Mouse (Mus musculus) megakaryocyte, embryonic 14.5 days (primary cell): ENCODE data around the gene Trpv5. TPM values are rescaled to one million over a fixed set of nuclear protein-coding genes. Genes with fewer than 3 reads are reported as not detected.
A peak's percentile ranks its signal among the peaks of the same experiment; 100 is the strongest.

ENCODE experiments used
- H3K27me3 ChIP-seq: replicated peaks from 2 replicates; pipeline ENCODE3; 2012; ENCODE audit warnings: inconsistent platforms
- H3K36me3 ChIP-seq: replicated peaks from 2 replicates; pipeline ENCODE3; 2012; ENCODE audit warnings: low read length, inconsistent platforms, mixed read lengths
- H3K4me1 ChIP-seq: 2 replicates; pipeline ENCODE4 v1.6.1; 2012; ENCODE audit warnings: inconsistent platforms
- H3K4me3 ChIP-seq: replicated peaks from 2 replicates; pipeline ENCODE3; 2012; ENCODE audit warnings: moderate library complexity, mild to moderate bottlenecking, inconsistent platforms
- H3K9me3 ChIP-seq: 2 replicates; pipeline ENCODE4 v1.6.1; 2012; ENCODE audit warnings: inconsistent platforms
- FLI1 ChIP-seq: IDR thresholded peaks from 2 replicates; pipeline ENCODE4 v1.6.1; 2012; ENCODE audit warnings: low read length, inconsistent platforms, mixed read lengths
- GATA1 ChIP-seq: IDR thresholded peaks from 3 replicates; pipeline ENCODE4 v1.6.1; 2012; ENCODE audit warnings: mixed read lengths, low read length, inconsistent platforms, borderline replicate concordance
- polyA plus RNA-seq: library from polyadenylated mRNA; stranded (reverse); fragments of >175 nt; gene quantifications from 2 replicates; pipeline ENCODE4 v1.2.3, GENCODE M21; 2012; ENCODE audit warnings: low replicate concordance; ENCODE audit not compliant: insufficient read depth

Gene Trpv5
- polyA plus RNA-seq, 1 experiment = not detected

GRCm38 (mm10) chr6:41684911-41685310 lies 4.3 kb upstream of the Trpv5 start:
- no peaks in the 10 kb centered on the region for H3K4me1 ChIP-seq
- TF ChIP-seq FLI1 (no peak), GATA1 (no peak)
- H3K4me3 ChIP-seq = no peak overlapping the region
- peaks cover 12% of the 10 kb centered on the region for H3K27me3 ChIP-seq
- H3K36me3 ChIP-seq = no peaks in the 10 kb centered on the region
- H3K9me3 ChIP-seq = no peaks in the 10 kb centered on the region

GRCm38 (mm10) chr6:41684131-41684530 lies 3.6 kb upstream of the Trpv5 start, which contains the start of gene Llcfc1:
Gene Llcfc1, plus strand, starts transcription at chr6:41684431.
- TF ChIP-seq FLI1 (no peak), GATA1 (no peak)
- Histone ChIP-seq H3K4me1 (no peaks in the 10 kb centered on the region), H3K27me3 (peaks cover 12% of the 10 kb centered on the region), H3K9me3 (no peaks in the 10 kb centered on the region), H3K4me3 (no peak within 1 kb of the TSS), H3K36me3 (no peaks in the 10 kb centered on the region)

- H3K36me3 ChIP-seq = no peaks in the 10 kb centered on the region
- TF ChIP-seq FLI1 (no peak), GATA1 (no peak)
- H3K9me3 ChIP-seq = no peaks in the 10 kb centered on the region
- peaks cover 11% of the 10 kb centered on the region for H3K27me3 ChIP-seq
- no peak overlapping the region for H3K4me3 ChIP-seq
- no peaks in the 10 kb centered on the region for H3K4me1 ChIP-seq
These were observed 1.1 kb upstream of the Trpv5 start for GRCm38 (mm10) chr6:41681656-41682055.

GRCm38 (mm10) chr6:41676530-41676929 lies 4.0 kb downstream of the Trpv5 start:
- Histone ChIP-seq H3K4me3 (no peak overlapping the region), H3K27me3 (peaks cover 10% of the 10 kb centered on the region), H3K4me1 (0 out of 2 replicates have a peak, but pooled peaks cover 6% of the 10 kb centered on the region), H3K36me3 (no peaks in the 10 kb centered on the region), H3K9me3 (peaks cover 3% of the 10 kb centered on the region; the same call in 1 of the 2 replicates)
- TF ChIP-seq FLI1 (no peak), GATA1 (no peak)

GRCm38 (mm10) chr6:41662320-41662719 lies 18.2 kb downstream of the Trpv5 start:
- TF ChIP-seq GATA1 = no peak
- TF ChIP-seq FLI1 = no peak
- no peaks in the 10 kb centered on the region; the same call in 1 of the 2 replicates for H3K4me1 ChIP-seq
- no peaks in the 10 kb centered on the region for H3K36me3 ChIP-seq
- no peak overlapping the region for H3K4me3 ChIP-seq
- H3K27me3 ChIP-seq = peaks cover 4% of the 10 kb centered on the region
- no peaks in the 10 kb centered on the region for H3K9me3 ChIP-seq

- Histone ChIP-seq H3K27me3 (peaks cover 4% of the 10 kb centered on the region), H3K9me3 (no peaks in the 10 kb centered on the region), H3K4me3 (no peak overlapping the region), H3K36me3 (no peaks in the 10 kb centered on the region), H3K4me1 (peaks cover 8% of the 10 kb centered on the region)
- TF ChIP-seq GATA1 (no peak), FLI1 (no peak)
These were observed 22.1 kb downstream of the Trpv5 start for GRCm38 (mm10) chr6:41658487-41658886.

GRCm38 (mm10) chr6:41654648-41655047 lies 25.9 kb downstream of the Trpv5 start:
- H3K9me3 ChIP-seq = no peaks in the 10 kb centered on the region
- no peaks in the 10 kb centered on the region for H3K36me3 ChIP-seq
- peak overlapping the region; percentile 58 for H3K4me3 ChIP-seq
- no peak for TF ChIP-seq GATA1
- TF ChIP-seq FLI1 = no peak
- H3K4me1 ChIP-seq = peaks cover 8% of the 10 kb centered on the region
- peaks cover 4% of the 10 kb centered on the region for H3K27me3 ChIP-seq

- Histone ChIP-seq H3K4me1 (peaks cover 8% of the 10 kb centered on the region), H3K9me3 (no peaks in the 10 kb centered on the region), H3K27me3 (peaks cover 4% of the 10 kb centered on the region), H3K36me3 (no peaks in the 10 kb centered on the region), H3K4me3 (no peak overlapping the region)
- no peak for TF ChIP-seq GATA1
- no peak for TF ChIP-seq FLI1
These were observed 27.4 kb downstream of the Trpv5 start for GRCm38 (mm10) chr6:41653173-41653572.

GRCm38 (mm10) chr6:41646672-41647071 lies 33.9 kb downstream of the Trpv5 start:
- H3K27me3 ChIP-seq = peaks cover 5% of the 10 kb centered on the region
- no peaks in the 10 kb centered on the region for H3K9me3 ChIP-seq
- no peaks in the 10 kb centered on the region for H3K4me1 ChIP-seq
- H3K36me3 ChIP-seq = no peaks in the 10 kb centered on the region
- H3K4me3 ChIP-seq = no peak overlapping the region
- TF ChIP-seq GATA1 (no peak), FLI1 (no peak)

- Histone ChIP-seq H3K4me1 (no peaks in the 10 kb centered on the region), H3K9me3 (no peaks in the 10 kb centered on the region), H3K36me3 (no peaks in the 10 kb centered on the region), H3K4me3 (no peak overlapping the region), H3K27me3 (peaks cover 5% of the 10 kb centered on the region)
- TF ChIP-seq FLI1 (no peak), GATA1 (no peak)
These were observed 34.3 kb downstream of the Trpv5 start for GRCm38 (mm10) chr6:41646220-41646619.

GRCm38 (mm10) chr6:41643227-41643626 lies 37.3 kb downstream of the Trpv5 start:
- Histone ChIP-seq H3K9me3 (no peaks in the 10 kb centered on the region), H3K27me3 (peaks cover 5% of the 10 kb centered on the region), H3K4me3 (no peak overlapping the region), H3K36me3 (no peaks in the 10 kb centered on the region), H3K4me1 (no peaks in the 10 kb centered on the region)
- no peak for TF ChIP-seq GATA1
- no peak for TF ChIP-seq FLI1
